Mouse (Mus musculus): ENCODE data around the gene Casd1.
"Not testable (repeated sequence)": the region's sequence is repeated elsewhere in the genome, so short reads cannot be mapped to it uniquely, and the experiment has no call there.

Casd1 gene

GRCm38 (mm10) chr6:4617911-4618310 lies 17.3 kb downstream of the Casd1 start:
- DNase-seq: no peak

GRCm38 (mm10) chr6:4631464-4631863 lies 30.8 kb downstream of the Casd1 start:
- no peak for DNase-seq

- no peak for DNase-seq
Measured at GRCm38 (mm10) chr6:4633189-4633588, 32.5 kb downstream of the Casd1 start.

GRCm38 (mm10) chr6:4634804-4635203 lies 34.2 kb downstream of the Casd1 start:
- no peak for DNase-seq

GRCm38 (mm10) chr6:4642068-4642467 lies 41.4 kb downstream of the Casd1 start:
- no peak for DNase-seq

- no peak for DNase-seq
Measured at GRCm38 (mm10) chr6:4647351-4647750, 46.7 kb downstream of the Casd1 start.

GRCm38 (mm10) chr6:4652596-4653134 lies 52.0 kb downstream of the Casd1 start:
- DNase-seq: no peak

- DNase-seq: not testable (repeated sequence)
Measured at GRCm38 (mm10) chr6:4653741-4654140, 53.1 kb downstream of the Casd1 start.

- no peak for DNase-seq
Measured at GRCm38 (mm10) chr6:4655466-4655865, 54.8 kb downstream of the Casd1 start.

GRCm38 (mm10) chr6:4655924-4656323 lies 55.3 kb downstream of the Casd1 start:
- DNase-seq: no peak

- DNase-seq: no peak
Measured at GRCm38 (mm10) chr6:4658861-4659260, 58.2 kb downstream of the Casd1 start.

- DNase-seq: no peak
Measured at GRCm38 (mm10) chr6:4663516-4663915, 62.9 kb downstream of the Casd1 start.

- DNase-seq: no peak
Measured at GRCm38 (mm10) chr6:4664313-4664712, 63.7 kb downstream of the Casd1 start.

- DNase-seq: no peak
Measured at GRCm38 (mm10) chr6:4665154-4665553, 64.5 kb downstream of the Casd1 start.

- DNase-seq: no peak
Measured at GRCm38 (mm10) chr6:4677356-4677761, 76.7 kb downstream of the Casd1 start.

- no peak for DNase-seq
Measured at GRCm38 (mm10) chr6:4679981-4680380, 79.3 kb downstream of the Casd1 start.

- DNase-seq: no peak
Measured at GRCm38 (mm10) chr6:4680576-4680975, 79.9 kb downstream of the Casd1 start.

- no peak for DNase-seq
Measured at GRCm38 (mm10) chr6:4684706-4685340, 84.2 kb downstream of the Casd1 start.

GRCm38 (mm10) chr6:4690438-4690837 lies 89.8 kb downstream of the Casd1 start:
- DNase-seq: no peak

All from cerebellum, adult 11-12 months (tissue).